Mouse (Mus musculus) gastrocnemius, adult 18-20 months (tissue): Measurements from ENCODE around the gene Zfp672. TPM values are rescaled to one million over a fixed set of nuclear protein-coding genes. Genes with fewer than 3 reads are reported as not detected.

Experiments used
- DNase-seq: peaks from one replicate; pipeline ENCODE4 v3.0.0; 2021; ENCODE audit warnings: low spot score
- total RNA-seq, 2 experiments: library from RNA; stranded (reverse); gene quantifications; 2 replicates each; pipeline ENCODE4 v1.2.3; 2021

The Zfp672 gene
- total RNA-seq, 2 experiments from 2014 or later = 33.2 to 45.7 TPM

GRCm38 (mm10) chr11:58289992-58290682 lies 40.0 kb downstream of the Zfp672 start:
- DNase-seq = no peak

GRCm38 (mm10) chr11:58282518-58282917 lies 47.6 kb downstream of the Zfp672 start:
- no peak for DNase-seq

DNA sequence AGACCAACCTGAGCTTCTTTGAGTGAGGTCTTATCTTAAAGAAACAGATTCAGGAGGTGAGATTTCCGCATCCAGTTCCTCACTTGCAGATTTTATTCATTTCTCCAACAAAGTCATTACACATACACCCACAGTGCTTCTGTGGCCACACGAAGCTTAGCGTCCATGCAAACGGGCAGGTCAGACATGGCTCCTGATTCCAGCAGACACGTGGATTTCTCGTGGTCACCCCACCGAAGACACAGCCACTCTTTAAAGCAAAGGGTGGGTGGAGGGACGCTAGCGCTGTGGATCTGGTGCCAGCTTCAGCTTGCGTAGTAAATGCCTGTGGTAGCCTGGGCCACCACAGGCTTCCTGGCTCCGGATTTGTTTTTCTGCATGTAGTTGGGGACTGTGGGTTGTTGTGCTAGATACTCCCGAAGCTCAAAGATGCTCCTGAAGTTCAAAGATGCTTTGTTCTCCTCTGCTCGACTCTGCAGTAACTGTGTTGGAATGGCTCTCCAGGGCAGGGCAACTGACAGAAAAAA lies 48.1 kb downstream of the Zfp672 start:
- DNase-seq = no peak

DNA sequence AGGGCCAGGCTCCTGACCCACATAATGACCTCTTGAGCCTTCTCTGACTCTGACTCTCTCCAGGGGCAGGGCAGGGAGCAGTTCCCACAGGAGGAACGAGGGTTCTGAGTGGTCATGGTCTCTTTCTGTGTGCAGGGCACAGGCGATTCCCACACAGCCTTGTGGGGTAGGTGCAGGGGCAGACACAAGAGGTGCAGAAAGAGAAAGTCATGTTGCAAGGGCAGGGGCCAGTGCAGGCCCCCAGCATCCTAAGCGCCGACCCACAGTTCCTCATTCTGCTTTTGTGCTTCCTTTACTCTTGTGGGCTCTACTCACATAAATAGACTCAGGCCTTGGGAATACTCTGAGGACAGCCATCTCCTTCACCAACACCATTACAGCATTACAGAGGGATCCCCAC lies 54.4 kb downstream of the Zfp672 start:
- no peak for DNase-seq

DNA sequence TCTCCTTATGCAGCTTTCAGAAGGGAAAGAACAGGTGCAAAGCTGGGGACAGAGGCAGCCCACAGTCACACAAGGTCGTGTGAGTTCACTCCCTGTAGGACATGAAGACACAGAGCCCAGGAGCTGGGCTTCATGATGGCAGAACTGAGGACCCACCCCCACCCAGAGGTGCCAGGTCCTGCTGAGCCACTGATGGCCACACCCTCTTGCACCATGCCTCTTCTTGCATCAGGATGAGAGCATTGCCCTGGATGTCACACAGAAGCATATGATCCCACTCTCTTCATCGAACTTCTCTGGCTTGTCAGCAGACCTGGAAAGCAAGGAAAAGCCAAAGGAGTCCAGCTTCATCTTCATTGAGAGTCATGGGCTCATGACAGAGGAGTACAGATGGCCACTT lies 55.6 kb downstream of the Zfp672 start, which contains the start of gene 4930438A08Rik:
TSS of gene 4930438A08Rik (plus strand) at position 228 of the 400 bp plus-strand sequence.
- DNase-seq = no peak

DNA sequence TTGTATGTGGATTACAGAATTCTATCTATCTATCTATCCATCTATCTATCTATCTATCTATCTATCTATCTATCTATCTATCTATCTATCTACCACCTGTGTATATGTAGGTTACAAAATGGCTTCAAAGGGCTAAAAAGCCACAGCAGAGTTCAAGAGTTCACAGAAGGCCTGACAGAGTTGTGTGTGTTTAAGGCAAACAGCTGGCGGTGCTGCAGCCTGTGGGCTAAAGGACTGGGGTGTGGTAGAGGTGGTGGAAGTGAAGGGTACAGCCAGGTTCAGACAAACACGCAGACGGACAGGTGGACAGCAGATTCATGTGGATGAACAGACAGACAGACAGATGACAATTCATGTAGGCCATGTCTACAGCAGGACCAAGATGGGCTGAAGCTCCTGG lies 61.9 kb downstream of the Zfp672 start:
- DNase-seq = no peak

Other genes starting within 250 kb of the Zfp672 start
- not detected for gene Gm12248, start 237.2 kb downstream of the Zfp672 start, total RNA-seq
- 10 to 100 TPM; 32.2 to 33.1 TPM for gene Cnot8, start 226.2 kb downstream of the Zfp672 start, total RNA-seq
- 1 to 10 TPM; 8.8 to 8.9 TPM for gene Gemin5, start 161.8 kb downstream of the Zfp672 start, total RNA-seq
- 10 to 100 TPM; 44.2 to 47.3 TPM for gene Mrpl22, start 158.7 kb downstream of the Zfp672 start, total RNA-seq
- gene Igtp, start 130.8 kb downstream of the Zfp672 start, total RNA-seq = 10 to 100 TPM in 1 of 2 experiments, 1 to 10 TPM in 1; 6.7 to 13.8 TPM
- 10 to 100 TPM in 1 of 2 experiments, 1 to 10 TPM in 1; 7.9 to 13.9 TPM for gene Irgm2, start 130.7 kb downstream of the Zfp672 start, total RNA-seq
- gene 4930438A08Rik, start 55.5 kb downstream of the Zfp672 start, total RNA-seq = not detected
- gene Zfp692, start 23.3 kb downstream of the Zfp672 start, total RNA-seq = 1 to 10 TPM; 3.9 to 4.1 TPM
- gene Sh3bp5l, start 385 bp upstream of the Zfp672 start, total RNA-seq = 10 to 100 TPM; 22.4 to 23.3 TPM
- gene Lypd8, start 48.7 kb upstream of the Zfp672 start, total RNA-seq = not detected
- not detected for gene 1810065E05Rik, start 90.8 kb upstream of the Zfp672 start, total RNA-seq
- gene Gm12253, start 102.2 kb upstream of the Zfp672 start, total RNA-seq = not detected
- gene Lypd9, start 122.6 kb upstream of the Zfp672 start, total RNA-seq = not detected
- not detected for gene Olfr30, start 131.9 kb upstream of the Zfp672 start, total RNA-seq
- not detected for gene Olfr332, start 162.2 kb upstream of the Zfp672 start, total RNA-seq
- not detected for gene Olfr331, start 172.2 kb upstream of the Zfp672 start, total RNA-seq
- not detected for gene Olfr330, start 204.5 kb upstream of the Zfp672 start, total RNA-seq
- gene Olfr329-ps, start 216.1 kb upstream of the Zfp672 start, total RNA-seq = not detected
- not detected for gene Olfr328, start 225.3 kb upstream of the Zfp672 start, total RNA-seq
- not detected for gene Olfr224, start 240.2 kb upstream of the Zfp672 start, total RNA-seq
- gene Olfr325, start 247.4 kb upstream of the Zfp672 start, total RNA-seq = not detected